Mouse (Mus musculus): ENCODE results near the gene Smcr8. TPM values are rescaled to one million over a fixed set of nuclear protein-coding genes. Genes with fewer than 3 reads are reported as not detected.

Gene Smcr8
- polyA plus RNA-seq, 1 experiment from 2014 or later = 7.1 TPM

GRCm38 (mm10) chr11:60766969-60767368 is 10.4 kb upstream of the Smcr8 start:
- WGBS = 82% methylated on average over 4 of the region's 4 CpGs

GRCm38 (mm10) chr11:60769322-60769721 is 8.0 kb upstream of the Smcr8 start:
- peaks cover 4% of the 10 kb centered on the region for H3K4me1 ChIP-seq
- H3K36me3 ChIP-seq (replicated peaks) = no peaks in the 10 kb centered on the region
- ATAC-seq (replicated peaks) = no peak
- no peak overlapping the region for H3K9ac ChIP-seq
- H3K27me3 ChIP-seq (replicated peaks) = no peaks in the 10 kb centered on the region
- no peak overlapping the region for H3K4me3 ChIP-seq
- no peaks in the 10 kb centered on the region for H3K9me3 ChIP-seq
- WGBS = 86% methylated on average over 2 of the region's 2 CpGs
- H3K4me2 ChIP-seq = no peak overlapping the region
- no peak overlapping the region for H3K27ac ChIP-seq

More at GRCm38 (mm10) chr11:60766969-60767368, 10.4 kb upstream of the Smcr8 start:
- H3K9me3 ChIP-seq = no peaks in the 10 kb centered on the region
- no peak overlapping the region for H3K27ac ChIP-seq
- no peak overlapping the region for H3K4me3 ChIP-seq
- no peaks in the 10 kb centered on the region for H3K36me3 ChIP-seq (replicated peaks)
- no peak overlapping the region for H3K9ac ChIP-seq
- no peaks in the 10 kb centered on the region for H3K4me1 ChIP-seq
- H3K27me3 ChIP-seq (replicated peaks) = no peaks in the 10 kb centered on the region
- ATAC-seq (replicated peaks) = no peak
- no peak overlapping the region for H3K4me2 ChIP-seq

GRCm38 (mm10) chr11:60770776-60771175 is 6.5 kb upstream of the Smcr8 start:
- ATAC-seq (replicated peaks) = no peak
- Histone ChIP-seq H3K4me1 (peaks cover 15% of the 10 kb centered on the region), H3K9ac (no peak overlapping the region), H3K4me2 (no peak overlapping the region), H3K4me3 (no peak overlapping the region), H3K9me3 (no peaks in the 10 kb centered on the region), H3K36me3 (replicated peaks) (no peaks in the 10 kb centered on the region), H3K27ac (no peak overlapping the region), H3K27me3 (replicated peaks) (no peaks in the 10 kb centered on the region)
- WGBS = 79% methylated on average over 3 of the region's 3 CpGs

- no peaks in the 10 kb centered on the region for H3K9me3 ChIP-seq
- ATAC-seq (replicated peaks) = no peak
- no peak overlapping the region for H3K27ac ChIP-seq
- no peak overlapping the region for H3K9ac ChIP-seq
- H3K27me3 ChIP-seq (replicated peaks) = no peaks in the 10 kb centered on the region
- H3K4me1 ChIP-seq = peaks cover 24% of the 10 kb centered on the region
- no peaks in the 10 kb centered on the region for H3K36me3 ChIP-seq (replicated peaks)
- H3K4me2 ChIP-seq = no peak overlapping the region
- no peak overlapping the region for H3K4me3 ChIP-seq
- WGBS = 90% methylated on average over 4 of the region's 4 CpGs
Measured at GRCm38 (mm10) chr11:60772161-60772560, 5.2 kb upstream of the Smcr8 start.

- H3K4me3 ChIP-seq = no peak overlapping the region
- H3K4me2 ChIP-seq = no peak overlapping the region
- no peak for ATAC-seq (replicated peaks)
- WGBS = 91% methylated on average over 3 of the region's 3 CpGs
- H3K27me3 ChIP-seq (replicated peaks) = no peaks in the 10 kb centered on the region
- no peak overlapping the region for H3K9ac ChIP-seq
- peaks cover 38% of the 10 kb centered on the region for H3K4me1 ChIP-seq
- H3K36me3 ChIP-seq (replicated peaks) = no peaks in the 10 kb centered on the region
- no peaks in the 10 kb centered on the region for H3K9me3 ChIP-seq
- H3K27ac ChIP-seq = no peak overlapping the region
Measured at GRCm38 (mm10) chr11:60774158-60774689, 3.1 kb upstream of the Smcr8 start.

- H3K27ac ChIP-seq = no peak overlapping the region
- no peaks in the 10 kb centered on the region for H3K9me3 ChIP-seq
- no peak overlapping the region; the same call in 1 of the 2 replicates for H3K9ac ChIP-seq
- no peak for ATAC-seq (replicated peaks)
- H3K36me3 ChIP-seq (replicated peaks) = no peaks in the 10 kb centered on the region
- H3K4me1 ChIP-seq = peaks cover 45% of the 10 kb centered on the region
- peak overlapping the region; percentile 6; the same call in 1 of the 2 replicates for H3K4me2 ChIP-seq
- no peaks in the 10 kb centered on the region for H3K27me3 ChIP-seq (replicated peaks)
- no peak overlapping the region for H3K4me3 ChIP-seq
- 74% methylated on average over 1 of the region's 1 CpGs for WGBS
Measured at GRCm38 (mm10) chr11:60774841-60775240, 2.5 kb upstream of the Smcr8 start.

- 53% methylated on average over 6 of the region's 6 CpGs for whole genome bisulfite sequencing
- H3K27ac ChIP-seq = no peak overlapping the region
- peaks cover 52% of the 10 kb centered on the region for H3K4me1 ChIP-seq
- peak overlapping the region; percentile 79 for H3K4me2 ChIP-seq
- H3K4me3 ChIP-seq = peak overlapping the region; percentile 68
- no peaks in the 10 kb centered on the region for H3K36me3 ChIP-seq (replicated peaks)
- no peak for ATAC-seq (replicated peaks)
- H3K9ac ChIP-seq = no peak overlapping the region
- H3K27me3 ChIP-seq (replicated peaks) = no peaks in the 10 kb centered on the region
- H3K9me3 ChIP-seq = no peaks in the 10 kb centered on the region
Measured at GRCm38 (mm10) chr11:60775578-60775977, 1.7 kb upstream of the Smcr8 start.

- H3K27me3 ChIP-seq (replicated peaks) = no peaks in the 10 kb centered on the region
- WGBS = 5% methylated on average over 17 of the region's 17 CpGs
- ATAC-seq (replicated peaks) = no peak
- H3K4me3 ChIP-seq = peak overlapping the region; percentile 68
- H3K9me3 ChIP-seq = no peaks in the 10 kb centered on the region
- no peak overlapping the region for H3K27ac ChIP-seq
- no peaks in the 10 kb centered on the region for H3K36me3 ChIP-seq (replicated peaks)
- peak overlapping the region; percentile 61 for H3K9ac ChIP-seq
- H3K4me2 ChIP-seq = peak overlapping the region; percentile 79
- H3K4me1 ChIP-seq = peaks cover 59% of the 10 kb centered on the region
Measured at GRCm38 (mm10) chr11:60776107-60776828, 1.1 kb upstream of the Smcr8 start.

GRCm38 (mm10) chr11:60777801-60778370 is 562 bp downstream of the Smcr8 start:
- 24% methylated on average over 16 of the region's 16 CpGs for WGBS
- H3K9me3 ChIP-seq = no peaks in the 10 kb centered on the region
- peak overlapping the region; percentile 61 for H3K9ac ChIP-seq
- H3K4me1 ChIP-seq = peaks cover 75% of the 10 kb centered on the region
- peak overlapping the region; percentile 82 for H3K27ac ChIP-seq
- H3K4me2 ChIP-seq = peak overlapping the region; percentile 79
- ATAC-seq (replicated peaks) = no peak
- H3K27me3 ChIP-seq (replicated peaks) = no peaks in the 10 kb centered on the region
- peak overlapping the region; percentile 68 for H3K4me3 ChIP-seq
- no peaks in the 10 kb centered on the region for H3K36me3 ChIP-seq (replicated peaks)

GRCm38 (mm10) chr11:60779673-60780189 is 2.4 kb downstream of the Smcr8 start:
- Histone ChIP-seq H3K9ac (peak overlapping the region; percentile 19; the same call in 1 of the 2 replicates), H3K36me3 (replicated peaks) (peaks cover 10% of the 10 kb centered on the region; the same call in 1 of the 2 replicates), H3K27me3 (replicated peaks) (no peaks in the 10 kb centered on the region), H3K4me2 (peak overlapping the region; percentile 79), H3K27ac (no peak overlapping the region), H3K9me3 (no peaks in the 10 kb centered on the region), H3K4me3 (peak overlapping the region; percentile 11; the same call in 1 of the 2 replicates), H3K4me1 (peaks cover 72% of the 10 kb centered on the region)
- no peak for ATAC-seq (replicated peaks)
- WGBS = 89% methylated on average over 10 of the region's 10 CpGs

GRCm38 (mm10) chr11:60784179-60784922 is 7.0 kb downstream of the Smcr8 start:
- H3K27me3 ChIP-seq (replicated peaks) = no peaks in the 10 kb centered on the region
- peaks cover 36% of the 10 kb centered on the region; the same call in 1 of the 2 replicates for H3K36me3 ChIP-seq (replicated peaks)
- no peak for ATAC-seq (replicated peaks)
- H3K9ac ChIP-seq = no peak overlapping the region
- H3K4me3 ChIP-seq = no peak overlapping the region
- 96% methylated on average over 8 of the region's 8 CpGs for WGBS
- H3K4me2 ChIP-seq = no peak overlapping the region
- no peaks in the 10 kb centered on the region for H3K9me3 ChIP-seq
- no peak overlapping the region for H3K27ac ChIP-seq
- peaks cover 37% of the 10 kb centered on the region for H3K4me1 ChIP-seq

- Histone ChIP-seq H3K4me2 (no peak overlapping the region), H3K27ac (no peak overlapping the region), H3K9me3 (no peaks in the 10 kb centered on the region), H3K4me3 (no peak overlapping the region), H3K4me1 (peaks cover 5% of the 10 kb centered on the region), H3K36me3 (replicated peaks) (peaks cover 45% of the 10 kb centered on the region; the same call in 1 of the 2 replicates), H3K9ac (no peak overlapping the region), H3K27me3 (replicated peaks) (no peaks in the 10 kb centered on the region)
- ATAC-seq (replicated peaks) = no peak
- WGBS = 40% methylated on average over 1 of the region's 1 CpGs
Measured at GRCm38 (mm10) chr11:60787595-60787994, 10.3 kb downstream of the Smcr8 start.

Data from midbrain, embryonic 15.5 days (tissue).